Mouse (Mus musculus): ENCODE data around the gene Scoc. TPM values are rescaled to one million over a fixed set of nuclear protein-coding genes. Genes with fewer than 3 reads are reported as not detected.

Gene Scoc
- total and polyA plus RNA-seq, 3 experiments, result 1.9 to 69.1 (median 17.0) TPM

GRCm38 (mm10) chr8:83408496-83408895, 49.7 kb downstream of the Scoc start:
- no peaks in the 10 kb centered on the region for H3K9me3 ChIP-seq (replicated peaks)
- no peak overlapping the region for H3K4me3 ChIP-seq (ENCODE audit: low read depth, low read length)
- H3K4me1 ChIP-seq (ENCODE audit: insufficient read depth, low read depth, low read length), result peaks cover 5% of the 10 kb centered on the region; the same call in 1 of the 2 replicates
- ATAC-seq (ENCODE audit: extremely low read depth, insufficient number of reproducible peaks, low FRiP score, poor library complexity, severe bottlenecking) (no peak), DNase-seq (ENCODE audit: low spot score) (no peak)
- H3K36me3 ChIP-seq (replicated peaks), result no peaks in the 10 kb centered on the region
- TF ChIP-seq POLR2AphosphoS5 (IDR thresholded peaks at IDR 0.05; ENCODE audit: insufficient replicate concordance, low read depth, low read length) (no peak), GATA2 (IDR thresholded peaks at IDR 0.05; ENCODE audit: borderline replicate concordance, low read depth, low read length) (no peak), GATA1 (IDR thresholded peaks at IDR 0.05; ENCODE audit: borderline replicate concordance, low read length) (no peak), CTCF (IDR thresholded peaks at IDR 0.05; ENCODE audit: low read depth, low read length) (no peak), TAL1 (conservative IDR thresholded peaks at IDR 0.05; ENCODE audit: low read depth, low read length) (no peak)
- H3K27me3 ChIP-seq (ENCODE audit: insufficient read depth, low read length), result peaks cover 24% of the 10 kb centered on the region

GRCm38 (mm10) chr8:83406836-83407235, 51.4 kb downstream of the Scoc start:
- DNase-seq (ENCODE audit: low spot score) (peak; percentile 19), ATAC-seq (ENCODE audit: extremely low read depth, insufficient number of reproducible peaks, low FRiP score, poor library complexity, severe bottlenecking) (no peak)
- peaks cover 32% of the 10 kb centered on the region for H3K27me3 ChIP-seq (ENCODE audit: insufficient read depth, low read length)
- no peak overlapping the region for H3K4me3 ChIP-seq (ENCODE audit: low read depth, low read length)
- H3K9me3 ChIP-seq (replicated peaks), result no peaks in the 10 kb centered on the region
- no peaks in the 10 kb centered on the region for H3K36me3 ChIP-seq (replicated peaks)
- no peak for TF ChIP-seq POLR2AphosphoS5 (IDR thresholded peaks at IDR 0.05; ENCODE audit: insufficient replicate concordance, low read depth, low read length)
- TF ChIP-seq GATA1 (IDR thresholded peaks at IDR 0.05; ENCODE audit: borderline replicate concordance, low read length), result no peak
- TF ChIP-seq TAL1 (conservative IDR thresholded peaks at IDR 0.05; ENCODE audit: low read depth, low read length), result no peak
- TF ChIP-seq CTCF (IDR thresholded peaks at IDR 0.05; ENCODE audit: low read depth, low read length), result peak; percentile 41; the same call in 1 of the 2 replicates
- H3K4me1 ChIP-seq (ENCODE audit: insufficient read depth, low read depth, low read length), result peaks cover 5% of the 10 kb centered on the region; the same call in 1 of the 2 replicates

GRCm38 (mm10) chr8:83405548-83405947, 52.6 kb downstream of the Scoc start:
- Histone ChIP-seq H3K4me3 (ENCODE audit: low read depth, low read length) (no peak overlapping the region), H3K4me1 (ENCODE audit: insufficient read depth, low read depth, low read length) (peaks cover 5% of the 10 kb centered on the region; the same call in 1 of the 2 replicates), H3K27me3 (ENCODE audit: insufficient read depth, low read length) (peaks cover 33% of the 10 kb centered on the region), H3K36me3 (replicated peaks) (no peaks in the 10 kb centered on the region), H3K9me3 (replicated peaks) (no peaks in the 10 kb centered on the region)
- DNase-seq (ENCODE audit: low spot score) (no peak), ATAC-seq (ENCODE audit: extremely low read depth, insufficient number of reproducible peaks, low FRiP score, poor library complexity, severe bottlenecking) (no peak)
- TF ChIP-seq GATA2 (IDR thresholded peaks at IDR 0.05; ENCODE audit: borderline replicate concordance, low read depth, low read length), result no peak
- TF ChIP-seq TAL1 (conservative IDR thresholded peaks at IDR 0.05; ENCODE audit: low read depth, low read length), result no peak
- no peak for TF ChIP-seq GATA1 (IDR thresholded peaks at IDR 0.05; ENCODE audit: borderline replicate concordance, low read length)
- TF ChIP-seq CTCF (IDR thresholded peaks at IDR 0.05; ENCODE audit: low read depth, low read length), result no peak
- TF ChIP-seq POLR2AphosphoS5 (IDR thresholded peaks at IDR 0.05; ENCODE audit: insufficient replicate concordance, low read depth, low read length), result no peak

- ATAC-seq (ENCODE audit: extremely low read depth, insufficient number of reproducible peaks, low FRiP score, poor library complexity, severe bottlenecking) (no peak), DNase-seq (ENCODE audit: low spot score) (no peak)
- H3K4me3 ChIP-seq (ENCODE audit: low read depth, low read length), result no peak overlapping the region
- H3K4me1 ChIP-seq (ENCODE audit: insufficient read depth, low read depth, low read length), result no peaks in the 10 kb centered on the region
- H3K9me3 ChIP-seq (replicated peaks), result 0 out of 2 replicates have a peak, but pooled peaks cover 3% of the 10 kb centered on the region
- H3K36me3 ChIP-seq (replicated peaks), result no peaks in the 10 kb centered on the region
- TF ChIP-seq CTCF (IDR thresholded peaks at IDR 0.05; ENCODE audit: low read depth, low read length) (no peak), GATA2 (IDR thresholded peaks at IDR 0.05; ENCODE audit: borderline replicate concordance, low read depth, low read length) (no peak), TAL1 (conservative IDR thresholded peaks at IDR 0.05; ENCODE audit: low read depth, low read length) (no peak), GATA1 (IDR thresholded peaks at IDR 0.05; ENCODE audit: borderline replicate concordance, low read length) (no peak), POLR2AphosphoS5 (IDR thresholded peaks at IDR 0.05; ENCODE audit: insufficient replicate concordance, low read depth, low read length) (no peak)
- H3K27me3 ChIP-seq (ENCODE audit: insufficient read depth, low read length), result peaks cover 25% of the 10 kb centered on the region
Measured at GRCm38 (mm10) chr8:83397726-83398125, 60.5 kb downstream of the Scoc start.

GRCm38 (mm10) chr8:83396680-83397079, 61.5 kb downstream of the Scoc start:
- H3K27me3 ChIP-seq (ENCODE audit: insufficient read depth, low read length), result peaks cover 23% of the 10 kb centered on the region
- no peak for ATAC-seq (ENCODE audit: extremely low read depth, insufficient number of reproducible peaks, low FRiP score, poor library complexity, severe bottlenecking)
- H3K9me3 ChIP-seq (replicated peaks), result 0 out of 2 replicates have a peak, but pooled peaks cover 3% of the 10 kb centered on the region
- DNase-seq (ENCODE audit: low spot score), result no peak
- no peak overlapping the region for H3K4me3 ChIP-seq (ENCODE audit: low read depth, low read length)
- TF ChIP-seq POLR2AphosphoS5 (IDR thresholded peaks at IDR 0.05; ENCODE audit: insufficient replicate concordance, low read depth, low read length) (no peak), GATA1 (IDR thresholded peaks at IDR 0.05; ENCODE audit: borderline replicate concordance, low read length) (no peak), GATA2 (IDR thresholded peaks at IDR 0.05; ENCODE audit: borderline replicate concordance, low read depth, low read length) (no peak)
- no peaks in the 10 kb centered on the region for H3K36me3 ChIP-seq (replicated peaks)
- no peaks in the 10 kb centered on the region for H3K4me1 ChIP-seq (ENCODE audit: insufficient read depth, low read depth, low read length)

GRCm38 (mm10) chr8:83394325-83394724, 63.9 kb downstream of the Scoc start:
- TF ChIP-seq GATA1 (IDR thresholded peaks at IDR 0.05; ENCODE audit: borderline replicate concordance, low read length) (no peak), POLR2AphosphoS5 (IDR thresholded peaks at IDR 0.05; ENCODE audit: insufficient replicate concordance, low read depth, low read length) (no peak), TAL1 (conservative IDR thresholded peaks at IDR 0.05; ENCODE audit: low read depth, low read length) (no peak), CTCF (IDR thresholded peaks at IDR 0.05; ENCODE audit: low read depth, low read length) (no peak), GATA2 (IDR thresholded peaks at IDR 0.05; ENCODE audit: borderline replicate concordance, low read depth, low read length) (no peak)
- DNase-seq (ENCODE audit: low spot score) (no peak), ATAC-seq (ENCODE audit: extremely low read depth, insufficient number of reproducible peaks, low FRiP score, poor library complexity, severe bottlenecking) (no peak)
- H3K27me3 ChIP-seq (ENCODE audit: insufficient read depth, low read length), result peaks cover 26% of the 10 kb centered on the region
- H3K36me3 ChIP-seq (replicated peaks), result no peaks in the 10 kb centered on the region
- 0 out of 2 replicates have a peak, but pooled peaks cover 3% of the 10 kb centered on the region for H3K9me3 ChIP-seq (replicated peaks)
- H3K4me3 ChIP-seq (ENCODE audit: low read depth, low read length), result no peak overlapping the region
- no peaks in the 10 kb centered on the region for H3K4me1 ChIP-seq (ENCODE audit: insufficient read depth, low read depth, low read length)

All from G1E (cell line).